Mouse (Mus musculus): ENCODE results near the gene Ppp2r5c. TPM values are rescaled to one million over a fixed set of nuclear protein-coding genes. Genes with fewer than 3 reads are reported as not detected.

Ppp2r5c gene
- total and polyA plus RNA-seq, 3 experiments, result 72.0 to 100.0 (median 93.9) TPM

DNA sequence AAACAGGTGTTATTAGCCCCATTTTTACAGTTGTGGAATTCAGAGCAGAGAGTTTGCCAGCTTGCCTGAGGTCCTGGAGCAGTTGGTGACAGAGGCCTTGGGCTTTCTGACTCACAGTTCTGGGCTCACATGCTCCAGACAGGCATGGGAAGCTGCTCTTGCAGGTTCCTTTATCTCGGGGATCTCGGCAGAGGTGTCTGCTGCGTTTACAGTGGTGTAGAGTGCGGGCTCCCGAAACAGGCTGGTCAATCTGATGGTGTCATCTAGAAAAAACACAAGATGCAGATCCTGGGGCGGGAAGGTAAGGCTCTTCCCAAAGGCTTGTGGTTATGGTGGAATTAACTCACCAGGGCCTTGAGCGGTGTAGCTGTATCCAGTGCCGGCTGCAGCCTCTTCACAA lies 50.6 kb downstream of the Ppp2r5c start:
- TF ChIP-seq MXI1 (IDR thresholded peaks at IDR 0.05; ENCODE audit: low read depth, low read length) (peak; percentile 33; the same call in 1 of the 2 replicates), HCFC1 (IDR thresholded peaks at IDR 0.05; ENCODE audit: low read depth, low read length) (no peak), GATA1 (IDR thresholded peaks at IDR 0.05; ENCODE audit: low read depth, low read length) (peak; percentile 41)
- Histone ChIP-seq H3K4me3 (ENCODE audit: control insufficient read depth in 1 of 2, insufficient read depth in 1 of 2, low read depth in 2 of 2, low read length in 2 of 2) (no peak overlapping the region; a peak in 1 of 4 replicates), H3K27ac (ENCODE audit: control insufficient read depth, low read depth, low read length) (peak overlapping the region; percentile 29), H3K9me3 (replicated peaks; ENCODE audit: insufficient read depth, low read length) (no peaks in the 10 kb centered on the region), H3K9ac (ENCODE audit: control insufficient read depth, low read depth, low read length, poor library complexity, severe bottlenecking) (peak overlapping the region; percentile 63), H3K36me3 (ENCODE audit: control insufficient read depth in 1 of 2, insufficient read depth in 2 of 2, low read length in 2 of 2) (peaks cover 3 to 36% of the 10 kb centered on the region in 2 experiments; a peak in 2 of 4 replicates), H3K27me3 (ENCODE audit: control insufficient read depth in 1 of 2, insufficient read depth in 2 of 2, low read length in 2 of 2) (no peaks in the 10 kb centered on the region), H3K79me2 (ENCODE audit: control insufficient read depth, insufficient read depth, low read length, poor library complexity) (peaks cover 82% of the 10 kb centered on the region), H3K4me1 (ENCODE audit: control insufficient read depth in 1 of 2, insufficient read depth in 2 of 2, low read length in 2 of 2) (peaks cover 24 to 39% of the 10 kb centered on the region in 2 experiments)
- DNase-seq (ENCODE audit: low read depth, low spot score), result peak; percentile 54

DNA sequence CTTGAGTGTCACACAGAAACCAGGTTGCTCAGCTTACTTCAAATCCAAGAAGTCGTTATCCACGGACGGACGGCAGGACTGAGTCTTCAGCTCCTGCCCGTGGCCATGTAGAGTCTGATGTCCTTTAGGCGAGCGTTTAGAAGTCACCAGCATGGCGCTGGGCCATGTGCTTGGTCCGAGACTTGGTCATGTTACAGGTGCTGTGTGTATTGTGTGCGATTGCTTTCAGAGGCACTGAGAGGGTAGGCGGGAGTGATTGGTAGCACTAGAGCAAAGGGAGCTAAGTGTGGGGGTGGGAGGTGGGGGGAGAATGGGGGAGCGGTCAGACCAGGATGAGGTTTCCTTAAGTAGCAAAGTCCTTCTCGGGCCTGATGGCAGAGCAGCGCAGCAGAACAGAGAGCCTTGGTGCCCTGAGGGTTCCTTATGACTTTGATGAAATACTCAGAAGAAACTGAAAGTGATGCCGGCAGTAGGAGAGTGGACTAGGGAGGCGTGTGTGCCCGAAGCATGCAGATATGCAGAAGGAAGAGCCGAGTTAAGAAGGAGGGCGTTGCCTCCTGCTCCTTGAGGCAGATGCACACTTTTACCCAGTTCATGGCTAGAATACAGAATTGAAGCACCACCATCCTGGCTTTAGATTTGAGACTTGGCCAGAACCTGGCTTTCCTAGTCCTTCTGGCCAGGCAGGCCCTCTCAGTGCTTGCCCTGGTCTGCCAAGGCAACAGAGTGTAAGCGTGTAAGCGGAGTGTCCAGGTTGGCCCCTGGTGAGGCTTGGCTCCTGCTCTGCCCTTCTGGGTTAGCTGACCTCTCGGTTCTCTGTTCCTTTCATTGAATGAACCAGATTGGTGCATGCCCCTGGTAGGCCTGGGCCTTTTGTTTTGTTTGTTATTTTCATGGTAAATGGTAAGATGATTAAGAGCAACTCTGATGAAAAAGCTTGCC lies 51.6 kb downstream of the Ppp2r5c start:
- Histone ChIP-seq H3K4me1 (ENCODE audit: control insufficient read depth in 1 of 2, insufficient read depth in 2 of 2, low read length in 2 of 2) (peaks cover 26 to 47% of the 10 kb centered on the region in 2 experiments), H3K27ac (ENCODE audit: control insufficient read depth, low read depth, low read length) (peak overlapping the region; percentile 78), H3K9ac (ENCODE audit: control insufficient read depth, low read depth, low read length, poor library complexity, severe bottlenecking) (peak overlapping the region; percentile 63), H3K4me3 (ENCODE audit: control insufficient read depth in 1 of 2, insufficient read depth in 1 of 2, low read depth in 2 of 2, low read length in 2 of 2) (peak overlapping the region; percentile 51 to 63), H3K79me2 (ENCODE audit: control insufficient read depth, insufficient read depth, low read length, poor library complexity) (peaks cover 82% of the 10 kb centered on the region), H3K9me3 (replicated peaks; ENCODE audit: insufficient read depth, low read length) (no peaks in the 10 kb centered on the region), H3K36me3 (ENCODE audit: control insufficient read depth in 1 of 2, insufficient read depth in 2 of 2, low read length in 2 of 2) (peaks cover 3 to 36% of the 10 kb centered on the region in 2 experiments; a peak in 2 of 4 replicates), H3K27me3 (ENCODE audit: control insufficient read depth in 1 of 2, insufficient read depth in 2 of 2, low read length in 2 of 2) (no peaks in the 10 kb centered on the region)
- peak; percentile 80 for DNase-seq (ENCODE audit: low read depth, low spot score)
- no peak for TF ChIP-seq MAFK (IDR thresholded peaks at IDR 0.05; ENCODE audit: borderline replicate concordance, low read depth, low read length)
- peak; percentile 97 for TF ChIP-seq MXI1 (IDR thresholded peaks at IDR 0.05; ENCODE audit: low read depth, low read length)
- no peak for TF ChIP-seq JUND (IDR thresholded peaks at IDR 0.05; ENCODE audit: low read depth, low read length)
- TF ChIP-seq NRF1 (IDR thresholded peaks at IDR 0.05; ENCODE audit: insufficient read depth, low read depth, low read length, poor library complexity, severe bottlenecking), result no peak
- no peak for TF ChIP-seq SMC3 (IDR thresholded peaks at IDR 0.05; ENCODE audit: low read depth, low read length)
- TF ChIP-seq CHD2 (IDR thresholded peaks at IDR 0.05; ENCODE audit: low read length), result no peak
- TF ChIP-seq UBTF (IDR thresholded peaks at IDR 0.05; ENCODE audit: borderline replicate concordance, insufficient read depth, low read depth, low read length), result no peak
- TF ChIP-seq ZKSCAN1 (IDR thresholded peaks at IDR 0.05; ENCODE audit: low read depth, low read length), result no peak
- TF ChIP-seq KAT2A (conservative IDR thresholded peaks at IDR 0.05; ENCODE audit: low read depth, low read length), result no peak
- TF ChIP-seq GATA1 (IDR thresholded peaks at IDR 0.05; ENCODE audit: low read depth, low read length), result no peak
- TF ChIP-seq ETS1 (IDR thresholded peaks at IDR 0.05; ENCODE audit: low read depth, low read length), result peak; percentile 29; the same call in 1 of the 2 replicates
- no peak for TF ChIP-seq USF1 (IDR thresholded peaks at IDR 0.05; ENCODE audit: low read depth, low read length)
- TF ChIP-seq RCOR1 (IDR thresholded peaks at IDR 0.05; ENCODE audit: low read depth, low read length), result no peak
- TF ChIP-seq ZMIZ1 (IDR thresholded peaks at IDR 0.05; ENCODE audit: low read depth, low read length), result no peak
- TF ChIP-seq EP300 (IDR thresholded peaks at IDR 0.05; ENCODE audit: low read depth in 1 of 2, low read length in 2 of 2), result no peak
- TF ChIP-seq BHLHE40 (IDR thresholded peaks at IDR 0.05; ENCODE audit: borderline replicate concordance, low read depth, low read length), result no peak
- TF ChIP-seq TCF12 (IDR thresholded peaks at IDR 0.05; ENCODE audit: low read depth, low read length), result no peak
- TF ChIP-seq POLR2A (IDR thresholded peaks at IDR 0.05; ENCODE audit: control insufficient read depth in 1 of 2, insufficient read depth in 1 of 2, low read depth in 1 of 2, low read length in 2 of 2, poor library complexity in 1 of 2), result peak in 1 of 2 experiments; percentile 14; a peak in 1 of 4 replicates
- TF ChIP-seq MYB (IDR thresholded peaks at IDR 0.05; ENCODE audit: low read depth, low read length), result no peak
- TF ChIP-seq USF2 (IDR thresholded peaks at IDR 0.05; ENCODE audit: borderline replicate concordance in 1 of 2, insufficient read depth in 1 of 2, low read depth in 1 of 2, low read length in 2 of 2), result no peak
- peak; percentile 57; the same call in 1 of the 2 replicates for TF ChIP-seq MYC (IDR thresholded peaks at IDR 0.05; ENCODE audit: low read depth, low read length)
- peak; percentile 80 for TF ChIP-seq SIN3A (IDR thresholded peaks at IDR 0.05; ENCODE audit: low read length)
- TF ChIP-seq TAL1 (IDR thresholded peaks at IDR 0.05; ENCODE audit: low read length), result no peak
- TF ChIP-seq E2F4 (IDR thresholded peaks at IDR 0.05; ENCODE audit: borderline replicate concordance, low read depth, low read length), result no peak
- TF ChIP-seq MAX (IDR thresholded peaks at IDR 0.05; ENCODE audit: low read length), result peak; percentile 57
- TF ChIP-seq POLR2AphosphoS5 (IDR thresholded peaks at IDR 0.05; ENCODE audit: borderline replicate concordance, low read depth, low read length), result no peak
- no peak for TF ChIP-seq ELF1 (IDR thresholded peaks at IDR 0.05; ENCODE audit: low read depth, low read length)
- TF ChIP-seq HCFC1 (IDR thresholded peaks at IDR 0.05; ENCODE audit: low read depth, low read length), result no peak

All from MEL (cell line).